Mouse (Mus musculus) stomach, postnatal 0 days (tissue): ENCODE results near the gene Yars2. TPM values are rescaled to one million over a fixed set of nuclear protein-coding genes. Genes with fewer than 3 reads are reported as not detected.

Source experiments
- ATAC-seq: fragments of 200-750 bp; cut with Nextera tagmentation; 2 replicates; pipeline ENCODE4 v1.8.0; 2017; ENCODE audit not compliant: low FRiP score, low TSS enrichment
- DNase-seq: peaks from one replicate; pipeline ENCODE4 v3.0.0-alpha.2; 2016; ENCODE audit warnings: low spot score
- H3K27ac ChIP-seq: fragments of 300-500 bp; sonication (generic); replicated peaks from 2 replicates; pipeline ENCODE4 v1.5.1; 2014; ENCODE audit warnings: mild to moderate bottlenecking, control low read depth
- H3K27me3 ChIP-seq: fragments of 300-500 bp; sonication (generic); 2 replicates; pipeline ENCODE4 v1.6.1; 2014; ENCODE audit warnings: low read length; ENCODE audit not compliant: control insufficient read depth, insufficient read depth
- H3K36me3 ChIP-seq: fragments of 300-500 bp; sonication (generic); 2 replicates; pipeline ENCODE4 v1.6.1; 2014; ENCODE audit warnings: low read length, mixed read lengths; ENCODE audit not compliant: control insufficient read depth, insufficient read depth
- H3K4me1 ChIP-seq: fragments of 300-500 bp; sonication (generic); replicated peaks from 2 replicates; pipeline ENCODE4 v1.6.1; 2014; ENCODE audit warnings: antibody characterized with exemption; ENCODE audit not compliant: control insufficient read depth, insufficient read depth
- H3K4me2 ChIP-seq: fragments of 300-500 bp; sonication (generic); replicated peaks from 2 replicates; pipeline ENCODE4 v1.6.1; 2014; ENCODE audit warnings: low read depth, mild to moderate bottlenecking, control low read depth, moderate library complexity
- H3K4me3 ChIP-seq: fragments of 300-500 bp; sonication (generic); 2 replicates; pipeline ENCODE4 v1.5.1; 2014; ENCODE audit warnings: low read depth, low read length, control low read depth
- H3K9ac ChIP-seq: fragments of 300-500 bp; sonication (generic); 2 replicates; pipeline ENCODE4 v1.6.1; 2014; ENCODE audit warnings: mild to moderate bottlenecking, low read length, control low read depth, mixed read lengths
- H3K9me3 ChIP-seq: fragments of 300-500 bp; sonication (generic); 2 replicates; pipeline ENCODE4 v1.6.1; 2016; ENCODE audit warnings: low read length; ENCODE audit not compliant: control insufficient read depth
- CTCF ChIP-seq: IDR thresholded peaks from 2 replicates; pipeline ENCODE4 v1.5.1; 2016; ENCODE audit warnings: antibody characterized with exemption, low read depth, mild to moderate bottlenecking, moderate library complexity
- EP300 ChIP-seq: optimal IDR thresholded peaks from 2 replicates; pipeline ENCODE3; 2016; ENCODE audit warnings: antibody characterized with exemption
- WGBS: fragments of 180-500 bp; shearing (Covaris S2); extraction: QIAGEN DNeasy Blood & Tissue Kit; methylation state at CpG from one replicate; pipeline ENCODE4 v1.1.7; 2014; 5-methylcytosine and 5-hydroxymethylcytosine counted together
- polyA plus RNA-seq: library from polyadenylated mRNA; unstranded; fragments of >200 nt; fragmentation: Nextera tagmentation; extraction: Ambion mirVana; gene quantifications from 2 replicates; pipeline ENCODE4 v1.2.1, GENCODE M21; 2015

Gene Yars2
- polyA plus RNA-seq, 1 experiment from 2014 or later = 22.6 TPM

GRCm38 (mm10) chr16:16261481-16261880, 41.3 kb upstream of the Yars2 start:
- DNase-seq = no peak
- Histone ChIP-seq H3K4me2 (no peak overlapping the region), H3K27ac (no peak overlapping the region), H3K9ac (no peak overlapping the region), H3K4me3 (no peak overlapping the region), H3K9me3 (no peaks in the 10 kb centered on the region), H3K27me3 (no peaks in the 10 kb centered on the region), H3K4me1 (no peaks in the 10 kb centered on the region), H3K36me3 (no peaks in the 10 kb centered on the region)
- ATAC-seq = no peak
- no peak for TF ChIP-seq CTCF
- no peak for TF ChIP-seq EP300
- 64% methylated on average over 6 of the region's 6 CpGs for WGBS

GRCm38 (mm10) chr16:16262436-16262835, 40.3 kb upstream of the Yars2 start:
- Histone ChIP-seq H3K4me1 (no peaks in the 10 kb centered on the region), H3K4me3 (no peak overlapping the region), H3K27ac (no peak overlapping the region), H3K4me2 (no peak overlapping the region), H3K9me3 (no peaks in the 10 kb centered on the region), H3K27me3 (no peaks in the 10 kb centered on the region), H3K9ac (no peak overlapping the region), H3K36me3 (no peaks in the 10 kb centered on the region)
- ATAC-seq (no peak), DNase-seq (no peak)
- TF ChIP-seq CTCF (no peak), EP300 (no peak)
- 91% methylated on average over 3 of the region's 3 CpGs for WGBS

- WGBS = 78% methylated on average over 3 of the region's 3 CpGs
Measured at GRCm38 (mm10) chr16:16272978-16273377, 29.8 kb upstream of the Yars2 start.

GRCm38 (mm10) chr16:16273752-16274151, 29.0 kb upstream of the Yars2 start:
- no peaks in the 10 kb centered on the region for H3K9me3 ChIP-seq
- no peaks in the 10 kb centered on the region for H3K4me1 ChIP-seq
- no peak overlapping the region for H3K27ac ChIP-seq
- WGBS = 79% methylated on average over 6 of the region's 6 CpGs
- H3K4me2 ChIP-seq = no peak overlapping the region
- H3K27me3 ChIP-seq = no peaks in the 10 kb centered on the region
- no peak overlapping the region for H3K9ac ChIP-seq
- DNase-seq (no peak), ATAC-seq (no peak)
- H3K36me3 ChIP-seq = no peaks in the 10 kb centered on the region
- TF ChIP-seq CTCF (no peak), EP300 (no peak)
- no peak overlapping the region for H3K4me3 ChIP-seq

More at GRCm38 (mm10) chr16:16272978-16273377, 29.8 kb upstream of the Yars2 start:
- H3K36me3 ChIP-seq = no peaks in the 10 kb centered on the region
- no peaks in the 10 kb centered on the region for H3K27me3 ChIP-seq
- DNase-seq (no peak), ATAC-seq (no peak)
- no peak overlapping the region for H3K4me2 ChIP-seq
- no peak overlapping the region for H3K9ac ChIP-seq
- H3K4me1 ChIP-seq = no peaks in the 10 kb centered on the region
- H3K4me3 ChIP-seq = no peak overlapping the region
- TF ChIP-seq CTCF = no peak
- no peak for TF ChIP-seq EP300
- no peak overlapping the region for H3K27ac ChIP-seq
- no peaks in the 10 kb centered on the region for H3K9me3 ChIP-seq

GRCm38 (mm10) chr16:16303138-16303827, 518 bp downstream of the Yars2 start:
- ATAC-seq (peak; percentile 65), DNase-seq (peak; percentile 62)
- peak overlapping the region; percentile 91 for H3K4me3 ChIP-seq
- H3K27me3 ChIP-seq = no peaks in the 10 kb centered on the region
- peak overlapping the region; percentile 84 for H3K9ac ChIP-seq
- no peaks in the 10 kb centered on the region for H3K9me3 ChIP-seq
- peaks cover 4% of the 10 kb centered on the region; the same call in 1 of the 2 replicates for H3K36me3 ChIP-seq
- H3K27ac ChIP-seq = peak overlapping the region; percentile 93
- under 1% methylated on average over 61 of the region's 61 CpGs for WGBS
- H3K4me1 ChIP-seq = 0 out of 2 replicates have a peak, but pooled peaks cover 3% of the 10 kb centered on the region
- peak overlapping the region; percentile 90 for H3K4me2 ChIP-seq
- TF ChIP-seq EP300 = no peak

GRCm38 (mm10) chr16:16303888-16304287, 1.1 kb downstream of the Yars2 start:
- Histone ChIP-seq H3K4me2 (peak overlapping the region; percentile 90), H3K27ac (0 out of 2 replicates have a peak overlapping the region, but pooled peaks have one; percentile 93), H3K36me3 (peaks cover 4% of the 10 kb centered on the region; the same call in 1 of the 2 replicates), H3K4me3 (peak overlapping the region; percentile 91), H3K27me3 (no peaks in the 10 kb centered on the region), H3K4me1 (0 out of 2 replicates have a peak, but pooled peaks cover 3% of the 10 kb centered on the region), H3K9me3 (no peaks in the 10 kb centered on the region), H3K9ac (peak overlapping the region; percentile 84)
- DNase-seq (no peak), ATAC-seq (no peak)
- 19% methylated on average over 7 of the region's 7 CpGs for WGBS
- TF ChIP-seq EP300 (no peak), CTCF (peak; percentile 60)
